Mouse (Mus musculus) gastrocnemius, adult 18-20 months (tissue): ENCODE data around the gene Serpinb9g. TPM values are rescaled to one million over a fixed set of nuclear protein-coding genes. Genes with fewer than 3 reads are reported as not detected.
"Not testable (repeated sequence)": the region's sequence is repeated elsewhere in the genome, so short reads cannot be mapped to it uniquely, and the experiment has no call there.

Experiments used
- DNase-seq: peaks from one replicate; pipeline ENCODE4 v3.0.0; 2021; ENCODE audit warnings: low spot score
- long read RNA-seq, 2 experiments: library from polyadenylated mRNA; stranded (forward); transcript quantifications; one replicate each; pipeline ENCODE4 v2.0.0; 2021
- total RNA-seq, 2 experiments: library from RNA; stranded (reverse); gene quantifications; 2 replicates each; pipeline ENCODE4 v1.2.3; 2021

Serpinb9g gene
- total RNA-seq = not detected
- long read RNA-seq, experiment 1 = 0 reads
- long read RNA-seq, experiment 2 = 0 reads

DNA sequence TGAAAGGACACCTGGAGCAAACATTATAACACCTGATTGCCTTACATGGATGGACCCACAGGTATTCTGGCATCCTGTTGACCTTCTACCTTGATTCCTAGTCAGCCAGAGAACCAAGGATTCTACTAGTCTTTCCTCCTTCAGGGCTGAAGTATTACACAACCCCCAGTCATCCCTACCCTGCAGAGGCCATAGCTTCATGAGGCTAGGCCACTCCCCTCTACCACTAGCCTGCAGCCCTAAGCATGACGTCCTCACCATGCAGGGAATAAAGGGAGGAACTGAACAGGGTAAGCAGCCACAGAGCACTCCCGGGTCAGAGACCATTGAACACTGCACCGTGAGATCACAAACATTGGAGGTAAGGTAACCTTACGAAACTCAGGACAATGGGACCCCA lies at the start of gene Serpinb9g:
Gene Serpinb9g (plus strand): TSS at position 301 of the 400 bp plus-strand sequence.
- not testable (repeated sequence) for DNase-seq

- DNase-seq = not testable (repeated sequence)
Measured at GRCm38 (mm10) chr13:33483872-33484271, 718 bp upstream of the Serpinb9g start.

- no peak for DNase-seq
Measured at GRCm38 (mm10) chr13:33524629-33525028, 40.0 kb downstream of the Serpinb9g start.

- DNase-seq = no peak
Measured at GRCm38 (mm10) chr13:33532814-33533213, 48.2 kb downstream of the Serpinb9g start.

Other genes with a start within 250 kb of the Serpinb9g start
- not detected for gene Serpinb9e, start 235.2 kb upstream of the Serpinb9g start, total RNA-seq
- not detected for gene Serpinb9f, start 160.7 kb upstream of the Serpinb9g start, total RNA-seq
- not detected for gene Gm11397, start 89.0 kb upstream of the Serpinb9g start, total RNA-seq
- gene Serpinb6d, start 176.6 kb downstream of the Serpinb9g start, total RNA-seq = not detected